Mouse (Mus musculus): Measurements from ENCODE around the gene Trio. TPM values are rescaled to one million over a fixed set of nuclear protein-coding genes. Genes with fewer than 3 reads are reported as not detected.

The Trio gene
- polyA plus RNA-seq, 1 experiment = 49.9 TPM

DNA sequence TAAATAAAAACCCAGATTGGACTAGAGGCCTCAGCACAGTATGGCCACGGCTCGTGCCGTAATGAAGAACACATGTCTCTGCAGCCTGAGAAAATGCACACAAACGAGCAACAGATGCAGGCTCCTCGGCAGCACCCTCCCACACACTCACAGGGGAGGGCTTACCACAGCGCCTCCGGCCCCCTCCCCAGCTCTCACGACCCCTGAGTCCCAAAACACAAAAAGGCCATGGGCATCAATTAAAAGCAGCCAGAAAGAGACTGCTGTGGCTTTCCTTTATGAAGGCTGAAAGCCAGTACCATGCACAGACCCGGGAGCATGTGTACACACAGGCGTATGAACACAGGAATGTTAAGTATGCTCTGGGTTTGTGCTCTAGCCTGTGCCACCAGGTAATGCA is 245.8 kb downstream of the Trio start:
- TF ChIP-seq POLR2A (IDR thresholded peaks at IDR 0.05; ENCODE audit: borderline replicate concordance, low read depth, low read length) = no peak
- no peak for TF ChIP-seq CTCF (IDR thresholded peaks at IDR 0.05; ENCODE audit: low read depth, low read length)
- H3K4me3 ChIP-seq (ENCODE audit: insufficient read depth, low read length) = no peak overlapping the region
- peaks cover 24% of the 10 kb centered on the region for H3K4me1 ChIP-seq (ENCODE audit: control insufficient read depth, insufficient read depth, low read length)
- H3K27ac ChIP-seq (ENCODE audit: insufficient read depth, low read depth, low read length) = no peak overlapping the region

DNA sequence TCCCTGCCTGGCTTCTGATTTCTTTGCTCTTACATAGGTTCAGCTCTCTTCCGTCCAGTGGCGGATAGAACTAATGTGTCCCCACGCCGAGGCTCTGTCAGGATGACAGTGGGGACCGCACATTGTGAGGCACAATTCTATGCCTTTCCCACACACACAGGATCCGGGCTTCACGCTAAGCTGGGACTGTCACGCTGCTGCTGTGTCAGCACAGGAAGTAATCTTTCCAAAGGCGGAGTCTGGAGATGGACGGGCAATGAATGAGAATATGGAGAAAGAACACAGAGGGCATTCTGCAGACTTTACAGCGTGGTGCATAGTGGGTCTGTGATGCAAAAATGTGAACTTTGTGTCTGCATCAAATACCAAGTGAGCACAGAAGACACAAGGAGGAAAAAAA is 246.2 kb downstream of the Trio start:
- Histone ChIP-seq H3K27ac (ENCODE audit: insufficient read depth, low read depth, low read length) (no peak overlapping the region), H3K4me1 (ENCODE audit: control insufficient read depth, insufficient read depth, low read length) (peaks cover 20% of the 10 kb centered on the region), H3K4me3 (ENCODE audit: insufficient read depth, low read length) (no peak overlapping the region)
- TF ChIP-seq POLR2A (IDR thresholded peaks at IDR 0.05; ENCODE audit: borderline replicate concordance, low read depth, low read length) (no peak), CTCF (IDR thresholded peaks at IDR 0.05; ENCODE audit: low read depth, low read length) (no peak)

DNA sequence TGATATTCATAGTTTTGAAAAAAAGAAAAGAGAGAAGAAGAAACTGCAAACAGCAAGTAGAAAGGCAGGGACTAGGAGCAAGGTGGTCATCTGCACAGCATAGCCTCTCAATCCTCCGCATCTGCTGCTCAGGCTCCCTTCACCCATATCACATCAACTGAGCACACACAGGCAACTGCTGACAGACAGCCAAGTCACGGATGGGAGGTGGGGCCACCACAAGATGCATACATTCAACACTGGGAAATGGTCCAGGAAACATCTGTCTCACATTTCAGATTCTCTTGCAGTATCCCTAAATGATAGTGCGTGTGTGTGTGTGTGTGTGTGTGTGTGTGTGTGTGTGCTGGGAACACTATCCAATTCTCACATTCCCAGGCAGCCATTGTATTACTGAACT is 247.4 kb downstream of the Trio start:
- TF ChIP-seq POLR2A (IDR thresholded peaks at IDR 0.05; ENCODE audit: borderline replicate concordance, low read depth, low read length) (no peak), CTCF (IDR thresholded peaks at IDR 0.05; ENCODE audit: low read depth, low read length) (no peak)
- Histone ChIP-seq H3K4me1 (ENCODE audit: control insufficient read depth, insufficient read depth, low read length) (peaks cover 19% of the 10 kb centered on the region), H3K4me3 (ENCODE audit: insufficient read depth, low read length) (no peak overlapping the region), H3K27ac (ENCODE audit: insufficient read depth, low read depth, low read length) (no peak overlapping the region)

DNA sequence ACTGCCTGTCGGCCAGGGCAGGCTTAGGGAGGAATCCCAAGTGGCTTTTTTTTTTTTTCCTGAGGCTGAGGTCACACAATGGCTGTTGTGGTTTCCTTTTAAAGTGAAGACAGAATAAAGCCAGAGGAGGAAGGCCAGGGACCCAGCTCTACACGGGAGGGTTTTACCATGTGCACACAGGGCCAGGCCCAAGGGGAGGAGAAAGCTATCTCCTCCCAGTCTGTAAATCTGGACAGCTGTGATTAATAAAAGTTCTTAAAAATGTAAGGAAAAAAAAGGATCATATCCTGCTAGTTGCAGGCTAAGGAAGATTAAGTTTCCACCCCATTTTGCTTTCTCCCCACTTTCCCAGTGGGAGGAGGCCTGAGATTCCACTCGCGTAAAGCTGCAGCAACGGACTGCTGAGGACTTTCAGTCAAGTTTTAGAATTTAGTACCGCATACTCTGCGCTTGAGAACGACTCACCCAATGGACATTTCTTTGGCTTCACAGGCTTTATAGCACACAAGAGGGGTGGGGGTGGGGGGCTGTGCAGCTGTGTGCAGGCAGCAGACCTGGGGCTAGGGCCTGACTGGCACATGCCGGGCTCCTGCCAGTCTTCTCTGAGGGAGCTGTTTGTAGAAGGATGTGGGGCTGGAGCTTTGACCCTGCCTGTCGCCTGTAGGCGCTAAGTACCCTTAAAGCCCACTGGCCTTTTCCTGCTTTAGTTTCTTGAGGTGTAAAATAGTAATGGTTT is 248.0 kb downstream of the Trio start:
- H3K27ac ChIP-seq (ENCODE audit: insufficient read depth, low read depth, low read length) = no peak overlapping the region
- no peak for TF ChIP-seq POLR2A (IDR thresholded peaks at IDR 0.05; ENCODE audit: borderline replicate concordance, low read depth, low read length)
- no peak for TF ChIP-seq CTCF (IDR thresholded peaks at IDR 0.05; ENCODE audit: low read depth, low read length)
- H3K4me1 ChIP-seq (ENCODE audit: control insufficient read depth, insufficient read depth, low read length) = peaks cover 16% of the 10 kb centered on the region
- no peak overlapping the region for H3K4me3 ChIP-seq (ENCODE audit: insufficient read depth, low read length)

DNA sequence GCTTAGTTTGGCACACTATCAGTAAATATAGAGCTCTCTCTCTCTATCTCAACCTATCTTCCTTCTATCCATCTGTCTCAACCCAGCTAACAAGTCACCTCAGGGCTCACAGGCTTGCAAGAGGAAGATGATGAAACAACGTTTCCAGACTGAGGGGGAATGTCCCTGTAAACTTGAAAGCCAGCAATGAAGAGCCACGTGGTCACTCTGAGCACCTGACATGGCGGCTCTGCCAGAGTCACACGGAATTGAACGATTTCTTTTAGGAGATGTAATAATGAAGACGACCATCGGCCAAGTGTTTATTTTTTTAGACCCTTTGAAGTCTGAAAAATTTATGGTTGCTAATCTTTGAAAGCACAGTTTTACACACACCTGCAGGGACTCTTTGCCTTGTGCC is 251.2 kb downstream of the Trio start:
- TF ChIP-seq CTCF (IDR thresholded peaks at IDR 0.05; ENCODE audit: low read depth, low read length) (no peak), POLR2A (IDR thresholded peaks at IDR 0.05; ENCODE audit: borderline replicate concordance, low read depth, low read length) (no peak)
- Histone ChIP-seq H3K4me1 (ENCODE audit: control insufficient read depth, insufficient read depth, low read length) (peaks cover 8% of the 10 kb centered on the region), H3K27ac (ENCODE audit: insufficient read depth, low read depth, low read length) (no peak overlapping the region), H3K4me3 (ENCODE audit: insufficient read depth, low read length) (no peak overlapping the region)

DNA sequence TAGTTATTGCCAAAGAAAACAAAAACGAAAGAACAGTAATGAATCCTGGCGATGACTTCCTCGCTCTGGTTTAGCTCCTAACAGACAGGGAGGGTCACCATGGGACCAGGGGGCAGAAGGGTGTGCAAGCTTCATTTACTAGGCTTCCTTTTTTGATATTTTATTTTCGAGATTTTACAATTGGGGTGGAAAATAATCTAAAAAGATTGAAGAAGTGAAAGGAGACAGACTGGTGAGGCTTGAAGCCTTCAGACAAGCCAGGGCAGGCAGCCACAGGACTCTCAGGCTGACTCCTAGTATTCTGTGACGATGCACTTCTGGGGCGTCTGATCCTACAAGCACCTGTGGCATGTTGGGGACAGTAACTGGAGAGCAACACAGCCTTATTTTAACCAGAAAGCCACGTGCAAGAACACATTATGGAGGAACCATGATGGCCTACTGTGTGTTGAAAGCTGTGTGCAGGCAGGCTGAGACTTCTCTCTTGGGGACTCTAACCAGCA is 253.5 kb downstream of the Trio start:
- no peaks in the 10 kb centered on the region for H3K4me1 ChIP-seq (ENCODE audit: control insufficient read depth, insufficient read depth, low read length)
- no peak overlapping the region for H3K4me3 ChIP-seq (ENCODE audit: insufficient read depth, low read length)
- TF ChIP-seq CTCF (IDR thresholded peaks at IDR 0.05; ENCODE audit: low read depth, low read length) (no peak), POLR2A (IDR thresholded peaks at IDR 0.05; ENCODE audit: borderline replicate concordance, low read depth, low read length) (no peak)
- no peak overlapping the region for H3K27ac ChIP-seq (ENCODE audit: insufficient read depth, low read depth, low read length)

DNA sequence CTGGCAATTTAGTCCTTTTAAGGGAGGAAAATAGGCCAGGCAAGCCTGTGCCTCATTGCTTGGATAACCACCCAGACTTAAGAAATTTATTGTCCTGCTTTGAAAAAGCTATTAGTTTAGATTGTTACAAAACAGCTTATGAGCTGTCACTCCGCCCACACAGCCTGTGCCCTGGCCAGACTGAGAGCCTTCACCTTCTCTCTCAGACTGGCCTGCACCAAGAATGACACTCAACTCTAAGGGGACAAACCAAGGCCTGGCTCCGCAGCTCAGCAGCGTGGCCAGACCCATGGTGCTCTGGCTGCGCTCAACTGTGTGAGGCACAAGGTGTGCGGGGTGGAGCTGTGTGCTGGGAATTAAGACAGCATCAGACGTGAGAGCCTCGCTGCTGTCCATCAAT is 254.1 kb downstream of the Trio start:
- no peak overlapping the region for H3K4me3 ChIP-seq (ENCODE audit: insufficient read depth, low read length)
- H3K27ac ChIP-seq (ENCODE audit: insufficient read depth, low read depth, low read length) = no peak overlapping the region
- H3K4me1 ChIP-seq (ENCODE audit: control insufficient read depth, insufficient read depth, low read length) = no peaks in the 10 kb centered on the region
- no peak for TF ChIP-seq POLR2A (IDR thresholded peaks at IDR 0.05; ENCODE audit: borderline replicate concordance, low read depth, low read length)
- TF ChIP-seq CTCF (IDR thresholded peaks at IDR 0.05; ENCODE audit: low read depth, low read length) = no peak

DNA sequence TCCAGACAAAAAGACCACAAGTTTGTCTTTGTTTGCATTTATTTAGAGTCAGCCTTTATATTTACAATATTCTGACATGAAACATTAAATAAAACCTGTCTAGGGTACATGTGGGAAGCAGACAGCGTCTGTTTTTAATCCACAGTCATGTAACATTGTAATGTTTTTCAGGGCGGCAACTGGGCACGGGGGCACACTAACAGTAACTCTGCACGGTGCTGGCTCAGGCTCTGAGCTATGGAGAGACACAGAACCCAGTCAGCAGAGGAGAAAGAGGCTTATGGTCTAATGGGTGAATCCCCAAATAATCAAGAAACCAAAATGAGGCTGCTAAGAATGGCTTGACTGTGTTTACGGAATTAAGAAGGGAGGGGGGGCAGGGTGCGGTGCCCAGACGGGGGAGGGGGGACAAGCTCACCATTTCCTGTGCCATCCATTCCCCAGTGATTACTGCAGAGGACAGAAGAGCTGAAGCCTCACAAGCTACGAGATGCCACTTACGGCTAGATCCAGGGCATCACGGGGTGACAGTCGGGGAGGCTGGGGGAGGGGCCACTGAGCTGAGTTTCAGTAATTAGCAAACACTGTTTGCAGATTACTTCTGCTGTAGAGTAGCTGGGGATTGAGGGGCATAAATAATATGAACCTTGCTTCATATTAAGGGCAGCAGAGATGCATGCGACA is 255.0 kb downstream of the Trio start:
- Histone ChIP-seq H3K27ac (ENCODE audit: insufficient read depth, low read depth, low read length) (no peak overlapping the region), H3K4me1 (ENCODE audit: control insufficient read depth, insufficient read depth, low read length) (no peaks in the 10 kb centered on the region), H3K4me3 (ENCODE audit: insufficient read depth, low read length) (no peak overlapping the region)
- TF ChIP-seq CTCF (IDR thresholded peaks at IDR 0.05; ENCODE audit: low read depth, low read length) (no peak), POLR2A (IDR thresholded peaks at IDR 0.05; ENCODE audit: borderline replicate concordance, low read depth, low read length) (no peak)

DNA sequence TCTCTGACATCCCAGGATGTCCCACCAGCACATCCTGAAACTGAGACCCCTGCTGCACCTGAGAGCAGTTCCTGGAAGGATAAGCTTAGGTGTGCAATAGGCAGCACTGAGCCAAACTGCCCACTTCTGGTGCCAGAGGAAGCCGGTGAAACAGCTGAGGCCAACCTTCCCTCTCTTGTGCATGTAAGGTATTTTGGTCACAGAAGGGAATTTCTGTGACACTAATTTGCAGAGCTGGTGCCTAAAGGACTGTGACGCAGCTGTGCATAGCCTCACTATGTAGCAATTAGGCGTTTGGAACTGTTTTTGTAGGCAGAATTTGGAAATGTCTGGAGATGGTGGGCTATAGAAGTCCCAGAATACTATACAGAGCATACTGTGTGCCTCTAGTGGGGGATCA is 264.2 kb downstream of the Trio start:
- peaks cover 3% of the 10 kb centered on the region for H3K4me1 ChIP-seq (ENCODE audit: control insufficient read depth, insufficient read depth, low read length)
- no peak overlapping the region for H3K27ac ChIP-seq (ENCODE audit: insufficient read depth, low read depth, low read length)
- no peak for TF ChIP-seq POLR2A (IDR thresholded peaks at IDR 0.05; ENCODE audit: borderline replicate concordance, low read depth, low read length)
- no peak for TF ChIP-seq CTCF (IDR thresholded peaks at IDR 0.05; ENCODE audit: low read depth, low read length)
- no peak overlapping the region for H3K4me3 ChIP-seq (ENCODE audit: insufficient read depth, low read length)

DNA sequence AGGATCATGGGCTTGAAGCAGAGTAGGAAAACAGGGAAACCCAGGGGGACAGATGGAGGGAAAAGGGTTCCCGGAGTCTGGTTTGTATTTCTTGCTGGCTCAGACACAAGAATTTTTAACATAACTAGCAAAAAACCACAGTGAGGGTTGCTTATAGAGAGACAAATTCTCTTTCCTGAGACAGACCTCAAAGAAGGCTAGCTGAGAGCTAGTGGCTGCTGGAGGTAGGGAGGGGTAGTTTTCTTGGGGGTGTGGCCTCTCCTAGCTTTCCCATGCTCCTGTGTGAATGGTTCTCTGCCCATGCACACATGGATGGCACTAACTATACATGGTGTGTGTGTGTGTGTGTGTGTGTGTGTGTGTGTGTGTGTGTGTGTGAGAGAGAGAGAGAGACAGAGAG is 265.0 kb downstream of the Trio start:
- TF ChIP-seq CTCF (IDR thresholded peaks at IDR 0.05; ENCODE audit: low read depth, low read length) (no peak), POLR2A (IDR thresholded peaks at IDR 0.05; ENCODE audit: borderline replicate concordance, low read depth, low read length) (no peak)

More for the DNA sequence above, 265.0 kb downstream of the Trio start:
- H3K27ac ChIP-seq (ENCODE audit: insufficient read depth, low read depth, low read length) = no peak overlapping the region
- H3K4me3 ChIP-seq (ENCODE audit: insufficient read depth, low read length) = no peak overlapping the region
- peaks cover 3% of the 10 kb centered on the region for H3K4me1 ChIP-seq (ENCODE audit: control insufficient read depth, insufficient read depth, low read length)
